In the genomic region with DNA sequence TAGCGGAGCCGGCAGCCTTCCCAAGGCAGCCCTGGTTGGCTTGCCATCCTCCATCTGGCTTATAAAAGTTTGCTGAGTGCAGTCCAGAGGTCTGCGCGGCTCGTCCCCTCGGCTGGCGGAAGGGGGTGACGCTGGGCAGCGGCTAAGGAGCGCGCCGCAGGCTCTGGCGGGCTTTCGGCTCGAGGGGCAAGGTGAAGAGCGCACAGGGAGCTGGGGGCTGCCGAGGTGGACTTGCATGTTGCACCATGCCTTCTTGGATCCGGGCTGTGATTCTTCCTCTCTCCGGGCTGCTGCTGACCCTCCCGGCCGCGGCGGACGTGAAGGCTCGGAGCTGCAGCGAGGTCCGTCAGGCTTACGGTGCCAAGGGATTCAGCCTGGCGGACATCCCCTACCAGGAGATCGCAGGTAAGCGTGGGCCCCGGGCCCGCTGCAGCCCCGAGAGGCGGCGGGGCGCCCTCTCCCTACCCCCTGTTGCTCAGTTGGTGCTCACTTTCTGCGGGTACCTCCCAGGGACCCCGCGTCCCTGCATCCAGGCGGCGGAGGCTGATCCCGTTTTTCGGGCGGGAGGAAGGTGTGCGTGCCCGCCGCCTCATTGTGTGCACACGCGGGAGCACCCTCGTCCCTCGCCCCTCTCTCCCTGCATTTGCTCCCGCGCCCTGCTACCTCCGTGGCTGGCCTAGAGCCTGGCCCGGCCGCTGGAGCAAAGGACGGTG, we compare ENCODE assay signal across 8 mouse cellular contexts. TPM values are rescaled to one million over a fixed set of nuclear protein-coding genes. Genes with fewer than 3 reads are reported as not detected.
DNase-seq lines count a peak whose midpoint lies in the region; ATAC-seq and TF ChIP-seq lines count a peak whose summit lies in the region.

No protein-coding gene starts in this region.

- TF ChIP-seq POLR2A in liver, adult 2 months (IDR thresholded peaks at IDR 0.05; ENCODE audit: extremely low read depth, insufficient read depth, low read length), result no peak

- H3K27me3 ChIP-seq in hindbrain, embryonic 14.5 days (ENCODE audit: control insufficient read depth, insufficient read depth, low read length), result no peaks in the 10 kb centered on the region
- H3K27me3 ChIP-seq in liver, adult 2 months (ENCODE audit: control insufficient read depth, insufficient read depth, low read length), result 0 out of 2 replicates have a peak, but pooled peaks cover 3% of the 10 kb centered on the region
- no peaks in the 10 kb centered on the region for H3K27me3 ChIP-seq in neural tube, embryonic 11.5 days (ENCODE audit: control insufficient read depth, insufficient read depth, low read length)

- intact Hi-C loops in gastrocnemius, adult 2 months (cut with DNase I), result no loop called here

- peak overlapping the region; percentile 75 for H3K27ac ChIP-seq in gastrocnemius, adult 2 months
- peak overlapping the region; percentile 85 for H3K27ac ChIP-seq in hindbrain, embryonic 14.5 days
- no peak overlapping the region for H3K27ac ChIP-seq in liver, adult 2 months (replicated peaks; ENCODE audit: insufficient read depth, low read depth, low read length)
- peak overlapping the region; percentile 91 for H3K27ac ChIP-seq in neural tube, embryonic 11.5 days (ENCODE audit: low read depth, low read length)

- ATAC-seq in hindbrain, embryonic 14.5 days (ENCODE audit: low FRiP score), result peak; percentile 46
- ATAC-seq in neural tube, embryonic 11.5 days (ENCODE audit: insufficient read depth, low FRiP score, low TSS enrichment), result peak; percentile 31

- no peak for TF ChIP-seq CTCF in gastrocnemius, adult 2 months (IDR thresholded peaks at IDR 0.05)
- no peak for TF ChIP-seq CTCF in liver, adult 2 months (IDR thresholded peaks at IDR 0.05; ENCODE audit: low read depth, low read length)

- H3K9ac ChIP-seq in hindbrain, embryonic 14.5 days, result peak overlapping the region; percentile 83
- peak overlapping the region; percentile 41 for H3K9ac ChIP-seq in liver, adult 2 months (ENCODE audit: low read depth, low read length)
- peak overlapping the region; percentile 94 for H3K9ac ChIP-seq in neural tube, embryonic 11.5 days (ENCODE audit: low read length)

- peaks cover 20% of the 10 kb centered on the region for H3K4me1 ChIP-seq in hindbrain, embryonic 14.5 days (replicated peaks; ENCODE audit: control insufficient read depth, insufficient read depth, low read length)
- peaks cover 1% of the 10 kb centered on the region; the same call in 1 of the 2 replicates for H3K4me1 ChIP-seq in liver, adult 2 months (ENCODE audit: control insufficient read depth, insufficient read depth, low read length)
- H3K4me1 ChIP-seq in neural tube, embryonic 11.5 days (ENCODE audit: control insufficient read depth, insufficient read depth, low read length), result peaks cover 2% of the 10 kb centered on the region; the same call in 1 of the 2 replicates

- H3K4me3 ChIP-seq in gastrocnemius, adult 2 months, result peak overlapping the region; percentile 84
- H3K4me3 ChIP-seq in hindbrain, embryonic 14.5 days (replicated peaks; ENCODE audit: low read length), result peak overlapping the region; percentile 81
- peak overlapping the region; percentile 65 for H3K4me3 ChIP-seq in liver, adult 2 months (ENCODE audit: insufficient read depth, low read depth, low read length)
- peak overlapping the region; percentile 87 for H3K4me3 ChIP-seq in neural tube, embryonic 11.5 days (ENCODE audit: low read depth, low read length)

- under 1% methylated on average over 54 of the region's 58 CpGs for WGBS in hindbrain, embryonic 14.5 days
- WGBS in liver, adult 2 months, result under 1% methylated on average over 58 of the region's 58 CpGs
- under 1% methylated on average over 48 of the region's 58 CpGs for WGBS in neural tube, embryonic 11.5 days

- peak; percentile 24 to 26 for DNase-seq in layer of hippocampus, postnatal 36 days
- no peak for DNase-seq in layer of hippocampus, adult 9-10 months (ENCODE audit: low spot score)
- DNase-seq in cerebellum, postnatal 36 days, result peak; percentile 39 to 44
- peak; percentile 48 for DNase-seq in gastrocnemius, adult 2 months
- peak; percentile 61 for DNase-seq in hindbrain, embryonic 14.5 days (ENCODE audit: low spot score)
- DNase-seq in liver, adult 2 months (ENCODE audit: extremely low read depth, low read depth, low spot score), result no peak
- peak; percentile 79 for DNase-seq in neural tube, embryonic 11.5 days (ENCODE audit: low spot score)
- peak; percentile 35 for DNase-seq in urinary bladder, postnatal 25 days (ENCODE audit: low spot score)

- H3K4me2 ChIP-seq in hindbrain, embryonic 14.5 days (replicated peaks), result peak overlapping the region; percentile 67
- H3K4me2 ChIP-seq in neural tube, embryonic 11.5 days (ENCODE audit: low read depth), result peak overlapping the region; percentile 85

- H3K79me2 ChIP-seq in liver, adult 2 months (ENCODE audit: control insufficient read depth, insufficient read depth, low read length), result no peaks in the 10 kb centered on the region

- no peaks in the 10 kb centered on the region for H3K36me3 ChIP-seq in hindbrain, embryonic 14.5 days (replicated peaks; ENCODE audit: control insufficient read depth, insufficient read depth)
- H3K36me3 ChIP-seq in liver, adult 2 months (ENCODE audit: control insufficient read depth, insufficient read depth, low read length), result no peaks in the 10 kb centered on the region
- no peaks in the 10 kb centered on the region for H3K36me3 ChIP-seq in neural tube, embryonic 11.5 days (ENCODE audit: control insufficient read depth, insufficient read depth, low read length)

- H3K9me3 ChIP-seq in hindbrain, embryonic 14.5 days (ENCODE audit: control insufficient read depth, low read length), result no peaks in the 10 kb centered on the region
- no peaks in the 10 kb centered on the region for H3K9me3 ChIP-seq in neural tube, embryonic 11.5 days (ENCODE audit: control insufficient read depth, low read length)

RNA-seq across cellular contexts. Expression of gene Gpc6, which starts 0.7 kb away (rescaled TPM):
- total RNA-seq in layer of hippocampus, postnatal 36 days (2021), result 10 to 100 TPM; 11.4 to 13.6 TPM
- total RNA-seq in gastrocnemius, adult 2 months (2021), result 1 to 10 TPM; 1.7 to 4.1 TPM
- 17.8 and 18.6 TPM in 2 replicates for polyA plus RNA-seq in hindbrain, embryonic 14.5 days (2014; fragmentation: Nextera tagmentation; extraction: Ambion mirVana)
- 2.6 and 4.0 TPM in 2 replicates for total RNA-seq in liver, adult 2 months (2014; rRNA removed)
- 0.41 and 0.88 TPM in 2 replicates for polyA plus RNA-seq in liver, adult 2 months (2012; rRNA removed)
- 30.9 and 31.2 TPM in 2 replicates for polyA plus RNA-seq in neural tube, embryonic 11.5 days (2014; fragmentation: Nextera tagmentation; extraction: Ambion mirVana)

Comparison
In these comparisons a context has a peak if more than half of its experiments do, and no peak if none do; other contexts are left out.
1. DNase-seq: peak in layer of hippocampus, postnatal 36 days (2 of 2), cerebellum, postnatal 36 days (2 of 2), gastrocnemius, adult 2 months (single experiment), hindbrain, embryonic 14.5 days (single experiment), neural tube, embryonic 11.5 days (single experiment) and urinary bladder, postnatal 25 days (single experiment); none in layer of hippocampus, adult 9-10 months (single experiment) and liver, adult 2 months (single experiment).
2. H3K9ac ChIP-seq: peak in every context shown above with its lines; median percentile 94 in neural tube, embryonic 11.5 days; 83 in hindbrain, embryonic 14.5 days; 41 in liver, adult 2 months.
3. Peak in every context shown above with its lines, with median percentiles within 50 percentile points of each other: H3K4me3 ChIP-seq.